Mouse (Mus musculus) liver (tissue): Measurements from ENCODE around the gene 0610009B22Rik.
A peak's percentile ranks its signal among the peaks of the same experiment; 100 is the strongest.
"Not testable (repeated sequence)": the region's sequence is repeated elsewhere in the genome, so short reads cannot be mapped to it uniquely, and the experiment has no call there.

ENCODE experiments used
- DNase-seq: peaks from one replicate; pipeline ENCODE4 v3.0.0-alpha.2; 2020; ENCODE audit warnings: mixed read lengths

The 0610009B22Rik gene

GRCm38 (mm10) chr11:51688330-51689328, at the start of gene 0610009B22Rik:
TSS of gene 0610009B22Rik (minus strand) at chr11:51688874.
- DNase-seq = peak; percentile 100

DNA sequence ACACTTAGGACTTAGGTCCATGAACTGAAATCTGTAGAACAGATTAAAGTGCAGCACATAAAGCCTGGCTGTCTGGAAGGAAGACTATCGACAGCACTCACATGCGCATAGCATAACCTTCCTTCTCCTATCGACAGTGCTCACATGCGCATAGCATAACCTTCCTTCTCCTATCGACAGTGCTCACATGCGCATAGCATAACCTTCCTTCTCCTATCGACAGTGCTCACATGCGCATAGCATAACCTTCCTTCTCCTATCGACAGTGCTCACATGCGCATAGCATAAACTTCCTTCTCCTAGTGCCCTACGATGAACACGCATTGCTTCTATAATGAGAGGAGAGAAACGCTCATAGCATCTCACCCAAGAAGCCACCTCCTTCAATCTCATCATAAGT, 45.5 kb upstream of the 0610009B22Rik start:
- DNase-seq = not testable (repeated sequence)

- DNase-seq = no peak
Measured at GRCm38 (mm10) chr11:51732883-51733282, 44.2 kb upstream of the 0610009B22Rik start.

DNA sequence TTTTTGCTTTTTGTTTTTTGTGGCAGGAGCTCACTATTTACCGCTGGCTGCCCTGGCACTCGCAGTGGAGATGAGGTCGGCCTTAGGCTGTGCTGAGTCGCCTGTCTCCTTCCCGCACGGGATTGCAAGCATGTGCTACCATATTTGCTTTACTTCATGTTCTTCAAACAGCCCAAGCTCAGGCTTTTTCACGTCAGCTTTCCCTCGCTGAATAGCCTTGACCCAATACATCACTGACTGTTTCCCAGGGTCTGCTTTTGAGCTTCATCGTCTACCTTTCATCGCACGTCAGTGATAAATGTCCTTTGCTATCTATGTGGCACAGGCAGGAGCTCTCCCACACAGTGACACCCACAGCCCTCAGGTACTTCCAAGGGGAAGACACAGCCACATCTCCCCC, 32.4 kb upstream of the 0610009B22Rik start:
- no peak for DNase-seq

- DNase-seq = no peak
Measured at GRCm38 (mm10) chr11:51707080-51707479, 18.4 kb upstream of the 0610009B22Rik start.

DNA sequence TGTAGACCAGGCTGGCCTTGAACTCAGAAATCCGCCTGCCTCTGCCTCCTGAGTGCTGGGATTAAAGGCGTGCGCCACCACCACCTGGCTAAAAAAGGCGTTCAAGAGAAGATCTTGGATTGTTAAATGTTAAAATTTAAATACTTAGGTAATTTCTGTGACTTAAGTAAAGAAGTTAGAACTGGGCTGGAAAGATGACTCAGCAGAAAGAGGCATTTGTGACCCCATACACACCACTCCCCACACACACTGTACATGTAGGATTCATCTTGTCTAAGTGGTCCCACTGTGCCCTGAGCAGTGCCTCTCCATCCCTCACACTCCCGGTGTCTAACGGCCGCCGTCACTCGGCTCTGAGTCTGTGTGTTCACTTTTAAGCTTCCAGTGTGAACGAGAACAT, 17.8 kb upstream of the 0610009B22Rik start:
- no peak for DNase-seq

GRCm38 (mm10) chr11:51703379-51703998, 14.8 kb upstream of the 0610009B22Rik start:
- DNase-seq = peak; percentile 33

DNA sequence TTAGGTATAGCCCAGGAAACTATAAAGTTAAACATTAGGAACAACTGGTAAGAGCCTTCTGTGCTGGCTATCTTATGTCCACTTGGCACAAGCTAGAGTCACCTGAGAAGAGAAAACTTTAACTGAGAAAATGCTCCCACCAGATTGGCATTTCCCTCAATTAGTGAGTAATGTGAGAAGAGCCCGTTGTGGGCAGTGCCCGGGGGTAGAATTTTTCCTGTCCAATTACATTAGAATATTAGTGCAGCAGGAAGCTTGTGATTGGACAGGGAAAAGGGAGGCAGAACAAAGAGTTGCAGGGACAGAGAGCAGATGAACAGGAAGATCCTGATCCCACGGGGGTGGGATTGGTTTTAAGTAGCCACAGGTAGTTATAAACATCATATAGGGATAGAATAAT, 14.2 kb upstream of the 0610009B22Rik start:
- no peak for DNase-seq

DNA sequence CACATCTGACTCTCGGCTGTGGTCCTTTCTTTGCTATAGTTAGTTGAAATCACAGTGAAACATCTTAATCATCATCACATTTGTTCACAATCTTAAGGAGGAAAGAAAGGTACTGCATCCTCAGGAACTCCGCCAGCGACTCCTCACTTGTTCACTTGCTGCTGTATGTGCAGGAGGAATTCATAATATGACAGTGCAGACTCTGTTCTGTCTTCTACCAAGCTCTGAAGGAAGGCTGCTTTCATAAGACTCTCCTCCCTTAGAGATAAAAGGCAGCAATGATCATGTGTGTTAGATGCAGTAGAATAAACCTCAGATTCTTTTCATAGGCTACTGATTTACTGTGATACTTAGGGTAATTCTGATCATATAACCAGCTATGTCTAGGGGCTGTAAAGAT, 6.3 kb upstream of the 0610009B22Rik start:
- no peak for DNase-seq

- DNase-seq = not testable (repeated sequence)
Measured at GRCm38 (mm10) chr11:51690597-51690996, 1.9 kb upstream of the 0610009B22Rik start.

GRCm38 (mm10) chr11:51689343-51689742, 669 bp upstream of the 0610009B22Rik start:
- DNase-seq = no peak

GRCm38 (mm10) chr11:51681976-51682374, 6.7 kb downstream of the 0610009B22Rik start:
- DNase-seq = no peak

- peak; percentile 88 for DNase-seq
Measured at GRCm38 (mm10) chr11:51681324-51681975, 7.2 kb downstream of the 0610009B22Rik start.

- DNase-seq = no peak
Measured at GRCm38 (mm10) chr11:51679466-51679865, 9.2 kb downstream of the 0610009B22Rik start.

- no peak for DNase-seq
Measured at GRCm38 (mm10) chr11:51677737-51678418, 10.8 kb downstream of the 0610009B22Rik start.

DNA sequence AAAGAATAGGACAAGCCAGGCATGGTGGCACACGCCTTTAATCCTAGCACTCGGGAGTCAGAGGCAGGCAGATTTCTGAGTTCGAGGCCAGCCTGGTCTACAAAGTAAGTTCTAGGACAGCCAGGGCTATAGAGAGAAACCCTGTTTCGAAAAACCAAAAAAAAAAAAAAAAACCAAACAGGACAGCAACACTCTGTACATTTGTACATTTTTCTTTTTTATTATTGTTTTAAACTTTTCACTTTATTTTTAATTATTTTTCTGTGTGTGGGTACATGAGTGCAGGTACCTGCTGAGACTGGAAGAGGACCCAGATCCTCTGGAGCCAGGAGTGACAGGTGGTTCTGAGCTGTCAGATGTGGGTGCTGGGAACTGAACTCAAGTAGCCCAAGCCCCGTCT, 13.3 kb downstream of the 0610009B22Rik start:
- DNase-seq = no peak

- no peak for DNase-seq
Measured at GRCm38 (mm10) chr11:51673291-51673690, 15.4 kb downstream of the 0610009B22Rik start.

- DNase-seq = no peak
Measured at GRCm38 (mm10) chr11:51671376-51671775, 17.3 kb downstream of the 0610009B22Rik start.

GRCm38 (mm10) chr11:51670846-51671245, 17.8 kb downstream of the 0610009B22Rik start:
- no peak for DNase-seq

GRCm38 (mm10) chr11:51664747-51665146, 23.9 kb downstream of the 0610009B22Rik start:
- not testable (repeated sequence) for DNase-seq

DNA sequence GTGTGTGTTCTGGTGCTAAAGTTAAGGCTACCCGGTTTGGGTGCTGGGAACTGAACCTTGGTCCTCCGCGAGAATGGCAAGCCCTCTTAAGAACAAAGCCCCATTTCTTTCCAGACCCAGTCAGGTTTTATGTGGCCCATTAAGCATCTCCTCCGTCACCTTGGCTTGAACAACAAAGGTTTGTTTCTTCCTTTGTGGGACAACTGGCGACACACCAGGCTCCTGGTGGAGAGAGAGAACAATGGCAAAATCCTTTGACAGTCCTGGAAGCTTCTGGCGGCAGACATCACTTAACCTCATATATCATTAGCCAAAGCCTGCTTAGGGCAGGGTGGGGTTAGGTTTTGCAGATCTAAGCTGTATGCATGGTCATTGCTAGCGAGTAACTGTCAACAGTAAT, 26.0 kb downstream of the 0610009B22Rik start:
- DNase-seq = no peak

- no peak for DNase-seq
Measured at GRCm38 (mm10) chr11:51661867-51662365, 26.8 kb downstream of the 0610009B22Rik start.
